Comparison of ENCODE assay signal across 15 mouse cellular contexts in the genomic region with DNA sequence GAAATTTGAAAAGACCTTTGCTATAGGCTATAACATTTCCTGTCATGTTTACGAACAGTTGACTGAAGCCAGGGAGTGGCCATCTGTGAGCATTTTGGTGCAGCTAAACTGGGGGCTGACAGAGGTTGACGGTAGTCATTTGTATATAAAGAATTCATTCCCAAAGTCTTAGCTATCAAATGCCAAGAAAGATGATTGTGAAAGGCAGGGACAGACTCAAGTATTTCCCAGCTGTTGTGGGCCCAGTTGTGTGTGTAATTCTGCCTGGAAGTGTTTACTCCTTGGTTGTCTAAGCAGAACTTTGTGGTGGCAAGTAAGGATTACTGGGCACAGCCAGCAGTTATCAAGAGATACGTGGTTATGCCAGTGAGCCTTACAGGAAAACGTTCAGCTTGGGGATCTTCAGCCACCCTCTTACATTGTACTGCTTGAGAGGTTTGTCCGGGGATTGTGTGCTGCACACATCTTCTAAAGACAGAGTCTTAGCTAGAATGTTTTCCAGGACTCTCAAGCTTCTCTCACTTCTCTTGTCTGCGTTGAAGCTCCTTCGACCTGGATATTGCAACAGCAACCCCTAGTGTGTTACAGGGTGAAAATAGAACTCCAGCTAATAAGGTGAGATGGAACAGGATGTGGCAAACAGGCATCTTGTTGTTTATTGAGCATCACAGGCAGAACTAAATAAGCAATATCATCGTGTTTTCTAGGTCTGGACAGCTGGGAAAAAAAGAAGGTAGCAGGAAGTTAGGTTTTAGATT.
A peak's percentile ranks its signal among the peaks of the same experiment; 100 is the strongest.
DNase-seq lines count a peak whose midpoint lies in the region; ATAC-seq and TF ChIP-seq lines count a peak whose summit lies in the region.
"Had no signal": no experiment of that assay in that cellular context is flagged by ENCODE, and none has a peak within 500 bp of the region (broad histone marks: within the 10 kb centered on the region; RNA-seq: fewer than 3 reads in every experiment).

No protein-coding gene starts in this region.

- WGBS in kidney, postnatal 0 days = 56% methylated on average over 8 of the region's 8 CpGs

- no peaks in the 10 kb centered on the region for H3K79me2 ChIP-seq in C2C12 (ENCODE audit: control insufficient read depth, insufficient read depth)

- ATAC-seq in CD4-positive, CD25-positive, alpha-beta regulatory T cell, adult 4 months = no peak
- no peak for ATAC-seq in kidney, postnatal 0 days (replicated peaks; ENCODE audit: low FRiP score, low read depth)

- no peak overlapping the region for H3K27ac ChIP-seq in kidney, postnatal 0 days
- peak overlapping the region; percentile 79 for H3K27ac ChIP-seq in embryonic fibroblast, embryonic 13.5 days (ENCODE audit: insufficient read depth, low read length)
- H3K27ac ChIP-seq: embryonic facial prominence, embryonic 15.5 days; hindbrain, embryonic 15.5 days; limb, embryonic 12.5 days had no signal

- no peak overlapping the region for H3K4me2 ChIP-seq in kidney, postnatal 0 days (ENCODE audit: low read length)
- H3K4me2 ChIP-seq: embryonic facial prominence, embryonic 15.5 days; hindbrain, embryonic 15.5 days; limb, embryonic 12.5 days had no signal

- H3K4me1 ChIP-seq in kidney, postnatal 0 days (replicated peaks; ENCODE audit: insufficient read depth, low read length) = no peaks in the 10 kb centered on the region; the same call in 1 of the 2 replicates
- H3K4me1 ChIP-seq in embryonic fibroblast, embryonic 13.5 days (ENCODE audit: control insufficient read depth, insufficient read depth, low read length) = peaks cover 19% of the 10 kb centered on the region
- H3K4me1 ChIP-seq: hindbrain, embryonic 15.5 days had no signal

- peak; percentile 61 for TF ChIP-seq CTCF in kidney, postnatal 0 days (IDR thresholded peaks at IDR 0.05; ENCODE audit: low read depth)
- no peak for TF ChIP-seq CTCF in C2C12 (IDR thresholded peaks at IDR 0.05; ENCODE audit: control insufficient read depth, insufficient read depth, insufficient read length)
- no peak for TF ChIP-seq CTCF in embryonic fibroblast, embryonic 13.5 days (IDR thresholded peaks at IDR 0.05; ENCODE audit: borderline replicate concordance, insufficient read depth, low read length)

- H3K79me3 ChIP-seq in C2C12 (ENCODE audit: low read depth) = no peaks in the 10 kb centered on the region

- no peak overlapping the region for H3K9ac ChIP-seq in kidney, postnatal 0 days (ENCODE audit: low read depth, low read length)
- H3K9ac ChIP-seq: embryonic facial prominence, embryonic 15.5 days; hindbrain, embryonic 15.5 days; limb, embryonic 12.5 days had no signal

- no peaks in the 10 kb centered on the region for H3K27me3 ChIP-seq in kidney, postnatal 0 days (ENCODE audit: insufficient read depth, low read length)
- no peaks in the 10 kb centered on the region for H3K27me3 ChIP-seq in C2C12 (ENCODE audit: control insufficient read depth, insufficient read depth, insufficient read length)
- H3K27me3 ChIP-seq: embryonic facial prominence, embryonic 15.5 days; hindbrain, embryonic 15.5 days; limb, embryonic 12.5 days had no signal

- peak; percentile 14 for DNase-seq in CD4-positive, CD25-positive, alpha-beta regulatory T cell, adult 2 months (ENCODE audit: low read depth, low spot score)
- peak; percentile 46 for DNase-seq in kidney, postnatal 0 days (ENCODE audit: low spot score)
- no peak for DNase-seq in kidney, adult 18-20 months
- no peak for DNase-seq in right cerebral cortex, postnatal 14 days
- DNase-seq in embryo, embryonic 10.5 days (ENCODE audit: low spot score) = no peak
- DNase-seq: cerebellum, adult 9-11 months; gastrocnemius, postnatal 25 days; lung, adult 18-20 months; right cerebral cortex, postnatal 4 days had no signal

- no peaks in the 10 kb centered on the region for H3K36me3 ChIP-seq in kidney, postnatal 0 days (ENCODE audit: insufficient read depth, low read length)
- no peaks in the 10 kb centered on the region for H3K36me3 ChIP-seq in C2C12 (ENCODE audit: control insufficient read depth, insufficient read depth)
- H3K36me3 ChIP-seq: embryonic facial prominence, embryonic 15.5 days; hindbrain, embryonic 15.5 days; limb, embryonic 12.5 days had no signal

- H3ac ChIP-seq in C2C12 (ENCODE audit: control insufficient read depth, insufficient read length, low read depth) = peak overlapping the region; percentile 10

- no peaks in the 10 kb centered on the region for H3K9me3 ChIP-seq in kidney, postnatal 0 days (replicated peaks; ENCODE audit: low read length)
- H3K9me3 ChIP-seq: embryonic facial prominence, embryonic 15.5 days; hindbrain, embryonic 15.5 days; limb, embryonic 12.5 days had no signal

- H3K4me3 ChIP-seq in kidney, postnatal 0 days (replicated peaks; ENCODE audit: low read depth, low read length) = no peak overlapping the region
- H3K4me3 ChIP-seq in C2C12 (ENCODE audit: insufficient read depth, poor library complexity, severe bottlenecking) = no peak overlapping the region
- H3K4me3 ChIP-seq in embryonic fibroblast, embryonic 13.5 days (ENCODE audit: insufficient read depth, low read length) = no peak overlapping the region
- H3K4me3 ChIP-seq: embryonic facial prominence, embryonic 15.5 days; hindbrain, embryonic 15.5 days; limb, embryonic 12.5 days had no signal

- no peak for TF ChIP-seq POLR2A in embryonic fibroblast, embryonic 13.5 days (IDR thresholded peaks at IDR 0.05; ENCODE audit: low read depth, low read length)

TF ChIP-seq in C2C12, 6 proteins besides CTCF, POLR2A, EP300 and RAD21:
- TF ChIP-seq MYOG (IDR thresholded peaks at IDR 0.05; ENCODE audit: control insufficient read depth, extremely low read depth, insufficient read length) = no peak
- peak; percentile 62 for TF ChIP-seq CEBPB (IDR thresholded peaks at IDR 0.05; ENCODE audit: low read depth)
- TF ChIP-seq MYOD1 (IDR thresholded peaks at IDR 0.05; ENCODE audit: control insufficient read depth, insufficient read length, low read depth) = peak; percentile 75
- TF ChIP-seq USF1 (IDR thresholded peaks at IDR 0.05; ENCODE audit: low read depth) = no peak

Comparison
In these comparisons a context has a peak if more than half of its experiments do, and no peak if none do; other contexts are left out.
1. DNase-seq: peak in CD4-positive, CD25-positive, alpha-beta regulatory T cell, adult 2 months (single experiment) and kidney, postnatal 0 days (single experiment); none in kidney, adult 18-20 months (single experiment), right cerebral cortex, postnatal 14 days (single experiment) and embryo, embryonic 10.5 days (single experiment).